Mouse (Mus musculus): ENCODE data around the gene Aqp8.

DNA sequence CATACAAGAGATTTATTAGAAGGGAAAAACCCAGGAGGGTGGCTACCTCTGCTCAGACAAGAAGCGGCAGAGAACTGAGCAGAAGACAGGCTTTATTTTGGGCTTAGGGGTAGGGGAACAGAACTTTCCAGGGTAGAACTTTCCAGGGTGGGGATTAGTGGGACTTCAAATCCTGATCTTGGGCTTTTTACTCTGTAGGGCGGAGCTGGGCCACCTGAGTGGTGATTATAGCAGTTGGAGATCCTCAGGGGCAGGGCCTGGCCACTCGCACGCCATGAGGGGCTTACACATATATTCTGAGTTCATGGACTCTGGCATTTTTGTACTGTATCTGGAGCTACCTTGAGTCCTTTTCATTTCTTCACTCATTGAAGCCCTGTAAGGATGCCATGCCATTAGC lies 775 bp upstream of the Aqp8 start:
- TF ChIP-seq CTCF (conservative IDR thresholded peaks at IDR 0.05; ENCODE audit: low read length) (no peak), NANOG (IDR thresholded peaks at IDR 0.05; ENCODE audit: borderline replicate concordance, low read length) (no peak)

Measured in E14TG2a.4 (cell line).